Mouse (Mus musculus) intestine, embryonic 14.5 days (tissue): ENCODE data around the gene Esyt1. TPM values are rescaled to one million over a fixed set of nuclear protein-coding genes. Genes with fewer than 3 reads are reported as not detected.

Experiments used
- ATAC-seq: fragments of 200-750 bp; cut with Nextera tagmentation; replicated peaks from 2 replicates; pipeline ENCODE4 v1.8.0; 2017; ENCODE audit warnings: low read depth, moderate number of reproducible peaks, moderate TSS enrichment, moderate library complexity; ENCODE audit not compliant: low FRiP score, low TSS enrichment
- DNase-seq: peaks from one replicate; pipeline ENCODE4 v3.0.0-alpha.2; 2018; ENCODE audit warnings: low spot score
- H3K27ac ChIP-seq: fragments of 300-500 bp; sonication (generic); 2 replicates; pipeline ENCODE4 v1.5.1; 2014; ENCODE audit warnings: low read depth, mild to moderate bottlenecking, control low read depth
- H3K27me3 ChIP-seq: fragments of 300-500 bp; sonication (generic); replicated peaks from 2 replicates; pipeline ENCODE4 v1.6.1; 2014; ENCODE audit warnings: low read length, control low read depth; ENCODE audit not compliant: control insufficient read depth, insufficient read depth
- H3K36me3 ChIP-seq: fragments of 300-500 bp; sonication (generic); 2 replicates; pipeline ENCODE4 v1.6.1; 2014; ENCODE audit warnings: low read length, control low read depth; ENCODE audit not compliant: control insufficient read depth, insufficient read depth
- H3K4me1 ChIP-seq: fragments of 300-500 bp; sonication (generic); replicated peaks from 2 replicates; pipeline ENCODE4 v1.6.1; 2014; ENCODE audit warnings: low read length, control low read depth, mixed read lengths; ENCODE audit not compliant: control insufficient read depth, insufficient read depth
- H3K4me2 ChIP-seq: fragments of 300-500 bp; sonication (generic); 2 replicates; pipeline ENCODE4 v1.6.1; 2014; ENCODE audit warnings: low read length
- H3K4me3 ChIP-seq: fragments of 300-500 bp; sonication (generic); 2 replicates; pipeline ENCODE4 v1.5.1; 2014; ENCODE audit warnings: low read depth, low read length, control low read depth, mixed read lengths
- H3K9ac ChIP-seq: fragments of 300-500 bp; sonication (generic); 2 replicates; pipeline ENCODE4 v1.6.1; 2014; ENCODE audit warnings: mild to moderate bottlenecking, low read length
- H3K9me3 ChIP-seq: fragments of 300-500 bp; sonication (generic); 2 replicates; pipeline ENCODE4 v1.6.1; 2016; ENCODE audit warnings: low read length, control low read depth; ENCODE audit not compliant: control insufficient read depth
- WGBS: fragments of 180-500 bp; shearing (Covaris S2); extraction: QIAGEN DNeasy Blood & Tissue Kit; methylation state at CpG from one replicate; pipeline ENCODE4 v1.1.7; 2014; 5-methylcytosine and 5-hydroxymethylcytosine counted together
- polyA plus RNA-seq: library from polyadenylated mRNA; unstranded; fragments of >200 nt; fragmentation: Nextera tagmentation; extraction: Ambion mirVana; gene quantifications from 2 replicates; pipeline ENCODE4 v1.2.1, GENCODE M21; 2014

Esyt1 gene
- polyA plus RNA-seq, 1 experiment from 2014 or later = 28.0 TPM

- Histone ChIP-seq H3K4me1 (peaks cover 5% of the 10 kb centered on the region; the same call in 1 of the 2 replicates), H3K27me3 (no peaks in the 10 kb centered on the region), H3K9me3 (no peaks in the 10 kb centered on the region), H3K4me3 (no peak overlapping the region), H3K36me3 (peaks cover 6% of the 10 kb centered on the region), H3K4me2 (no peak overlapping the region), H3K9ac (no peak overlapping the region), H3K27ac (no peak overlapping the region)
- DNase-seq (no peak), ATAC-seq (no peak)
- 70% methylated on average over 9 of the region's 9 CpGs for WGBS
Observed at GRCm38 (mm10) chr10:128504641-128505370, 20.9 kb downstream of the Esyt1 start.

DNA sequence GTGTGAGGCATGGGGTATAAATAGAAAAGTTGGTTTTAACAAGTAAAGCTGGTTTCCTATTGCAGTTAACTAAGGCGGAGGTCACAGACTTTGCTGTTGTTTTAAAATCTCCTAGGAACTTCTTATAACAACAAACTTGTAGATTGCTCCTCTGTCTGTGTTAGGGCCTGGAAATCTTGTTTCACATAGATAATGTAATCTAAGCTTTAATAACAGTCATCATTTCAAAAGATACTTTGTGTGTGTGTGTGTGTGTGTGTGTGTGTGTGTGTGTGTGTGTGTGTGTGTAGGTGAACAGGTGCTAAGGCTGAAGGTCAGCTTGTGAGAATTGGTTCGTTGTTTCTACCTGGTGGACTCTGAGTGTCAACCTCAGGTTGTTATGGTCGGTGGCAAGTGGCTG is 21.7 kb downstream of the Esyt1 start:
- no peak for ATAC-seq
- H3K4me2 ChIP-seq = no peak overlapping the region
- no peak overlapping the region for H3K27ac ChIP-seq
- H3K4me3 ChIP-seq = no peak overlapping the region
- 86% methylated on average over 3 of the region's 3 CpGs for WGBS
- no peak for DNase-seq
- peaks cover 5% of the 10 kb centered on the region for H3K4me1 ChIP-seq
- H3K9ac ChIP-seq = no peak overlapping the region
- H3K27me3 ChIP-seq = no peaks in the 10 kb centered on the region
- H3K9me3 ChIP-seq = no peaks in the 10 kb centered on the region
- H3K36me3 ChIP-seq = no peaks in the 10 kb centered on the region

- H3K4me1 ChIP-seq = peaks cover 5% of the 10 kb centered on the region
- H3K36me3 ChIP-seq = no peaks in the 10 kb centered on the region
- no peak overlapping the region for H3K27ac ChIP-seq
- no peak for DNase-seq
- H3K27me3 ChIP-seq = no peaks in the 10 kb centered on the region
- no peak for ATAC-seq
- WGBS = 80% methylated on average over 8 of the region's 8 CpGs
- no peak overlapping the region for H3K9ac ChIP-seq
- no peak overlapping the region for H3K4me2 ChIP-seq
- H3K4me3 ChIP-seq = no peak overlapping the region
- H3K9me3 ChIP-seq = no peaks in the 10 kb centered on the region
Observed at GRCm38 (mm10) chr10:128503532-128503931, 22.1 kb downstream of the Esyt1 start.

- Histone ChIP-seq H3K27ac (peak overlapping the region; percentile 27; the same call in 1 of the 2 replicates), H3K9me3 (no peaks in the 10 kb centered on the region), H3K9ac (no peak overlapping the region), H3K36me3 (no peaks in the 10 kb centered on the region), H3K4me1 (peaks cover 11% of the 10 kb centered on the region), H3K4me3 (no peak overlapping the region), H3K4me2 (no peak overlapping the region), H3K27me3 (no peaks in the 10 kb centered on the region)
- no peak for ATAC-seq
- no peak for DNase-seq
- WGBS = 59% methylated on average over 5 of the region's 5 CpGs
Observed at GRCm38 (mm10) chr10:128502341-128502740, 23.3 kb downstream of the Esyt1 start.

DNA sequence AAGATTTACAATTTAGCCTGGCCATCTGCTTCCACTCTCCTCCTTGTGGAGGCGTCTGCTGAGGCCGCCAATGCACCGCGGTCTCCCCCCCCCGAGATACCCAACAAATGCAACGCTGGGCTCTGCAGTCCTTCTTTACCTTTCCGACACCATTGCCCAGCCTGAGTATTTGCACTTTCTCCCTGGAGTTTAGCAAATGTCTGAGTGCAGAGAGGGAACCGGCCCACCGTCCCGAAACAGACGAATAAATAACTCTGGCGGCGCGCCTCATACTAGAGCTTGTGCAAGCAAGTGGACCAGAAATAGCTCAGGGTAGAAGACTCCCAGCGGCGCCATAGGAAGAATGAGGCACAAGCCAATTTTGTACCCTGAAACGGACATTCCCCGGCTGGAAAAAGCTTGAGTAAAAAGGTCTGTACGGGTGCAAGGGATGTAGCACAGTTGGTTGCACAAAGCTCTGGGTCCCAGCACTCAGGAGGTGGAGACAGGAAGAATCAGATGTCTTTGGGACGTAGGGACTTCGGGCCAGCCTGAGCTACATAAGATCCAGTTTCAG is 26.5 kb downstream of the Esyt1 start:
- H3K4me2 ChIP-seq = peak overlapping the region; percentile 70
- whole genome bisulfite sequencing = 3% methylated on average over 21 of the region's 21 CpGs
- ATAC-seq = peak; percentile 48
- DNase-seq = peak; percentile 85
- H3K4me1 ChIP-seq = peaks cover 20% of the 10 kb centered on the region
- H3K9ac ChIP-seq = peak overlapping the region; percentile 61
- H3K27me3 ChIP-seq = no peaks in the 10 kb centered on the region
- H3K36me3 ChIP-seq = no peaks in the 10 kb centered on the region
- H3K9me3 ChIP-seq = no peaks in the 10 kb centered on the region
- H3K27ac ChIP-seq = peak overlapping the region; percentile 74
- peak overlapping the region; percentile 58 for H3K4me3 ChIP-seq

- H3K27me3 ChIP-seq = no peaks in the 10 kb centered on the region
- WGBS = 1% methylated on average over 27 of the region's 27 CpGs
- peak; percentile 84 for ATAC-seq
Observed at GRCm38 (mm10) chr10:128498590-128498989, 27.1 kb downstream of the Esyt1 start, which contains the start of gene Myl6b. TSS of gene Myl6b (minus strand) at chr10:128498685.

DNA sequence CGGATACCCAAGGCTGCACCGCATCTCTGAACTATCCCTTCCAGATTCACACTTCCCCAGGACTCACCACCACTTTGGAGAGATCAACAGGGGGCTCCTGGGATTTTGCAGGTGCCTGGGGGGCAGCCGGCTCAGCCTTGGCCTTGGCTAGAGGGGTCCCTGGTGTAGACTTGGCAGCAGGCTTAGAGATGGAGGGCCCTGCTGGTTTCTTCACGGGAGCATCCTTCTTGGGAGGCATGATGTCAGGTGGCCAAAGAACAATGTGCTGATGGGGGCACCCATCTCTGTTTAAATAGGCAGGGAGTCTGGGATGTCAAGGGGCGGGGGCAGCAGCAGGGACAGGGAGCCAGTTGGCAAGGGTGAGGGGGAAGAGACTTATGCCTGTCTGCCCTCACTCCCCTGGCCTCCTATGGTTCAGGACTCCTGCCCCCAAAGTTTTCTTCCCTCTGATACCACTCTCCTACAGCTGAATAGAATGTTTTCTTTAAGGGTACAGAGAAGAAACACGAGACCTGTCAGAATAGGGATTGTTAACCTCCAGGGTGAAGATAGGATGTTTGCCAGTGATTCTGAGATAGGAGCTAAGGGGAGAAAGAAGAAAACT is 28.4 kb downstream of the Esyt1 start:
- WGBS = 36% methylated on average over 6 of the region's 6 CpGs
- ATAC-seq (no peak), DNase-seq (no peak)
- Histone ChIP-seq H3K4me2 (no peak overlapping the region), H3K4me1 (peaks cover 20% of the 10 kb centered on the region), H3K27ac (no peak overlapping the region), H3K36me3 (peaks cover 2% of the 10 kb centered on the region; the same call in 1 of the 2 replicates), H3K9me3 (no peaks in the 10 kb centered on the region), H3K9ac (no peak overlapping the region), H3K4me3 (no peak overlapping the region), H3K27me3 (no peaks in the 10 kb centered on the region)

More at GRCm38 (mm10) chr10:128498590-128498989, 27.1 kb downstream of the Esyt1 start, which contains the start of gene Myl6b:
- peak within 1 kb of the TSS; percentile 61 for H3K9ac ChIP-seq
- no peaks in the 10 kb centered on the region for H3K36me3 ChIP-seq
- peak within 1 kb of the TSS; percentile 70 for H3K4me2 ChIP-seq
- H3K4me1 ChIP-seq = peaks cover 20% of the 10 kb centered on the region
- no peaks in the 10 kb centered on the region for H3K9me3 ChIP-seq
- H3K4me3 ChIP-seq = peak within 1 kb of the TSS; percentile 58
- H3K27ac ChIP-seq = peak within 1 kb of the TSS; percentile 74
- peak; percentile 95 for DNase-seq

GRCm38 (mm10) chr10:128496509-128497077 is 29.1 kb downstream of the Esyt1 start:
- no peak overlapping the region for H3K27ac ChIP-seq
- H3K4me2 ChIP-seq = no peak overlapping the region
- H3K27me3 ChIP-seq = no peaks in the 10 kb centered on the region
- H3K9me3 ChIP-seq = no peaks in the 10 kb centered on the region
- H3K36me3 ChIP-seq = peaks cover 8% of the 10 kb centered on the region
- WGBS = 49% methylated on average over 6 of the region's 6 CpGs
- ATAC-seq = no peak
- peaks cover 22% of the 10 kb centered on the region for H3K4me1 ChIP-seq
- H3K4me3 ChIP-seq = no peak overlapping the region
- no peak for DNase-seq
- H3K9ac ChIP-seq = no peak overlapping the region
